Mouse (Mus musculus): ENCODE measurements around the gene Sephs2. TPM values are rescaled to one million over a fixed set of nuclear protein-coding genes. Genes with fewer than 3 reads are reported as not detected.

Gene Sephs2
- polyA plus RNA-seq (2015; fragmentation: Nextera tagmentation; extraction: Ambion mirVana): 712 and 714 TPM in 2 replicates

- Histone ChIP-seq H3K4me2 (ENCODE audit: low read depth, low read length) (peak within 1 kb of the TSS; percentile 96), H3K27ac (ENCODE audit: low read depth) (peak within 1 kb of the TSS; percentile 94), H3K36me3 (replicated peaks; ENCODE audit: insufficient read depth, low read length) (peaks cover 9% of the 10 kb centered on the region), H3K9ac (replicated peaks) (peak within 1 kb of the TSS; percentile 98), H3K4me1 (ENCODE audit: insufficient read depth) (peaks cover 21% of the 10 kb centered on the region), H3K27me3 (ENCODE audit: insufficient read depth, low read length) (no peaks in the 10 kb centered on the region), H3K4me3 (ENCODE audit: low read depth, low read length) (peak within 1 kb of the TSS; percentile 87), H3K9me3 (ENCODE audit: low read length) (no peaks in the 10 kb centered on the region)
- no peak for TF ChIP-seq CTCF (IDR thresholded peaks at IDR 0.05; ENCODE audit: low read depth)
- TF ChIP-seq EP300 (IDR thresholded peaks at IDR 0.05; ENCODE audit: low read depth): peak; percentile 61
- ATAC-seq: peak; percentile 74
- DNase-seq: peak; percentile 94
- 2% methylated on average over 39 of the region's 39 CpGs for WGBS (ENCODE audit: insufficient replicate concordance)
Measured at GRCm38 (mm10) chr7:127273925-127274789, at the start of gene Sephs2. Gene Sephs2, minus strand, starts transcription at chr7:127274055.

GRCm38 (mm10) chr7:127322085-127322484 is 48.2 kb upstream of the Sephs2 start:
- 0 out of 2 replicates have a peak, but pooled peaks cover 4% of the 10 kb centered on the region for H3K36me3 ChIP-seq (replicated peaks; ENCODE audit: insufficient read depth, low read length)
- TF ChIP-seq EP300 (IDR thresholded peaks at IDR 0.05; ENCODE audit: low read depth) (no peak), CTCF (IDR thresholded peaks at IDR 0.05; ENCODE audit: low read depth) (peak; percentile 54)
- H3K27ac ChIP-seq (ENCODE audit: low read depth): no peak overlapping the region
- no peak overlapping the region for H3K4me3 ChIP-seq (ENCODE audit: low read depth, low read length)
- no peak overlapping the region for H3K9ac ChIP-seq (replicated peaks)
- no peak for ATAC-seq
- no peaks in the 10 kb centered on the region for H3K27me3 ChIP-seq (ENCODE audit: insufficient read depth, low read length)
- no peaks in the 10 kb centered on the region for H3K9me3 ChIP-seq (ENCODE audit: low read length)
- H3K4me1 ChIP-seq (ENCODE audit: insufficient read depth): no peaks in the 10 kb centered on the region
- H3K4me2 ChIP-seq (ENCODE audit: low read depth, low read length): no peak overlapping the region
- whole genome bisulfite sequencing (ENCODE audit: insufficient replicate concordance): 40% methylated on average over 5 of the region's 5 CpGs
- DNase-seq: peak; percentile 33

GRCm38 (mm10) chr7:127321106-127321505 is 47.3 kb upstream of the Sephs2 start:
- H3K27ac ChIP-seq (ENCODE audit: low read depth): no peak overlapping the region
- H3K9ac ChIP-seq (replicated peaks): no peak overlapping the region
- DNase-seq: no peak
- H3K9me3 ChIP-seq (ENCODE audit: low read length): no peaks in the 10 kb centered on the region
- WGBS (ENCODE audit: insufficient replicate concordance): 73% methylated on average over 4 of the region's 4 CpGs
- ATAC-seq: no peak
- TF ChIP-seq CTCF (IDR thresholded peaks at IDR 0.05; ENCODE audit: low read depth) (no peak), EP300 (IDR thresholded peaks at IDR 0.05; ENCODE audit: low read depth) (no peak)
- H3K4me1 ChIP-seq (ENCODE audit: insufficient read depth): no peaks in the 10 kb centered on the region
- H3K4me2 ChIP-seq (ENCODE audit: low read depth, low read length): no peak overlapping the region
- no peaks in the 10 kb centered on the region for H3K27me3 ChIP-seq (ENCODE audit: insufficient read depth, low read length)
- 0 out of 2 replicates have a peak, but pooled peaks cover 5% of the 10 kb centered on the region for H3K36me3 ChIP-seq (replicated peaks; ENCODE audit: insufficient read depth, low read length)
- no peak overlapping the region for H3K4me3 ChIP-seq (ENCODE audit: low read depth, low read length)

GRCm38 (mm10) chr7:127313912-127314311 is 40.1 kb upstream of the Sephs2 start:
- no peak for DNase-seq
- H3K4me2 ChIP-seq (ENCODE audit: low read depth, low read length): no peak overlapping the region
- WGBS (ENCODE audit: insufficient replicate concordance): 38% methylated on average over 8 of the region's 8 CpGs
- H3K9me3 ChIP-seq (ENCODE audit: low read length): no peaks in the 10 kb centered on the region
- H3K27ac ChIP-seq (ENCODE audit: low read depth): no peak overlapping the region
- ATAC-seq: no peak
- no peak overlapping the region for H3K4me3 ChIP-seq (ENCODE audit: low read depth, low read length)
- no peaks in the 10 kb centered on the region for H3K27me3 ChIP-seq (ENCODE audit: insufficient read depth, low read length)
- H3K9ac ChIP-seq (replicated peaks): no peak overlapping the region
- H3K4me1 ChIP-seq (ENCODE audit: insufficient read depth): no peaks in the 10 kb centered on the region
- 0 out of 2 replicates have a peak, but pooled peaks cover 5% of the 10 kb centered on the region for H3K36me3 ChIP-seq (replicated peaks; ENCODE audit: insufficient read depth, low read length)
- no peak for TF ChIP-seq CTCF (IDR thresholded peaks at IDR 0.05; ENCODE audit: low read depth)

GRCm38 (mm10) chr7:127309951-127310350 is 36.1 kb upstream of the Sephs2 start:
- no peaks in the 10 kb centered on the region for H3K36me3 ChIP-seq (replicated peaks; ENCODE audit: insufficient read depth, low read length)
- no peaks in the 10 kb centered on the region for H3K9me3 ChIP-seq (ENCODE audit: low read length)
- DNase-seq (no peak), ATAC-seq (no peak)
- H3K9ac ChIP-seq (replicated peaks): no peak overlapping the region
- no peak overlapping the region for H3K4me2 ChIP-seq (ENCODE audit: low read depth, low read length)
- 79% methylated on average over 12 of the region's 12 CpGs for WGBS (ENCODE audit: insufficient replicate concordance)
- H3K27me3 ChIP-seq (ENCODE audit: insufficient read depth, low read length): no peaks in the 10 kb centered on the region
- H3K4me1 ChIP-seq (ENCODE audit: insufficient read depth): no peaks in the 10 kb centered on the region
- H3K4me3 ChIP-seq (ENCODE audit: low read depth, low read length): no peak overlapping the region
- no peak for TF ChIP-seq CTCF (IDR thresholded peaks at IDR 0.05; ENCODE audit: low read depth)
- TF ChIP-seq EP300 (IDR thresholded peaks at IDR 0.05; ENCODE audit: low read depth): no peak
- H3K27ac ChIP-seq (ENCODE audit: low read depth): no peak overlapping the region

- H3K9ac ChIP-seq (replicated peaks): no peak overlapping the region
- H3K36me3 ChIP-seq (replicated peaks; ENCODE audit: insufficient read depth, low read length): no peaks in the 10 kb centered on the region
- H3K9me3 ChIP-seq (ENCODE audit: low read length): no peaks in the 10 kb centered on the region
- TF ChIP-seq EP300 (IDR thresholded peaks at IDR 0.05; ENCODE audit: low read depth) (no peak), CTCF (IDR thresholded peaks at IDR 0.05; ENCODE audit: low read depth) (peak; percentile 89)
- H3K27me3 ChIP-seq (ENCODE audit: insufficient read depth, low read length): no peaks in the 10 kb centered on the region
- 75% methylated on average over 4 of the region's 4 CpGs for WGBS (ENCODE audit: insufficient replicate concordance)
- H3K4me3 ChIP-seq (ENCODE audit: low read depth, low read length): no peak overlapping the region
- H3K27ac ChIP-seq (ENCODE audit: low read depth): no peak overlapping the region
- DNase-seq (peak; percentile 59), ATAC-seq (peak; percentile 77)
- no peak overlapping the region for H3K4me2 ChIP-seq (ENCODE audit: low read depth, low read length)
- H3K4me1 ChIP-seq (ENCODE audit: insufficient read depth): no peaks in the 10 kb centered on the region
Measured at GRCm38 (mm10) chr7:127308887-127309286, 35.0 kb upstream of the Sephs2 start.

All from liver, postnatal 0 days (tissue).